Mouse (Mus musculus): Measurements from ENCODE around the gene Ap3b1. TPM values are rescaled to one million over a fixed set of nuclear protein-coding genes. Genes with fewer than 3 reads are reported as not detected.

The Ap3b1 gene
- total and polyA plus RNA-seq, 3 experiments: 16.6 to 27.5 (median 23.4) TPM

- Histone ChIP-seq H3K79me2 (replicated peaks; ENCODE audit: control insufficient read depth, insufficient read depth, low read length) (no peaks in the 10 kb centered on the region), H3K36me3 (ENCODE audit: control insufficient read depth, insufficient read depth, low read length) (no peaks in the 10 kb centered on the region), H3K9ac (ENCODE audit: low read depth, low read length) (no peak overlapping the region), H3K27ac (no peak overlapping the region), H3K27me3 (ENCODE audit: control insufficient read depth, insufficient read depth, low read length) (no peaks in the 10 kb centered on the region), H3K4me1 (ENCODE audit: control insufficient read depth, insufficient read depth, low read length) (no peaks in the 10 kb centered on the region), H3K4me3 (no peak overlapping the region)
- WGBS: 97% methylated on average over 8 of the region's 8 CpGs
- no peak for DNase-seq
- intact Hi-C loops (cut with DNase I): no loop called here
- TF ChIP-seq POLR2A (IDR thresholded peaks at IDR 0.05; ENCODE audit: insufficient read depth, low read depth, low read length) (no peak), EP300 (IDR thresholded peaks at IDR 0.05; ENCODE audit: insufficient read depth, low read depth, low read length) (no peak)
Observed at GRCm38 (mm10) chr13:94533516-94533915, 174.8 kb downstream of the Ap3b1 start.

- intact Hi-C loops (cut with DNase I): no loop called here
- no peaks in the 10 kb centered on the region for H3K36me3 ChIP-seq (ENCODE audit: control insufficient read depth, insufficient read depth, low read length)
- no peak for DNase-seq
- H3K4me3 ChIP-seq: no peak overlapping the region
- no peak overlapping the region for H3K9ac ChIP-seq (ENCODE audit: low read depth, low read length)
- H3K79me2 ChIP-seq (replicated peaks; ENCODE audit: control insufficient read depth, insufficient read depth, low read length): no peaks in the 10 kb centered on the region
- TF ChIP-seq CTCF (IDR thresholded peaks at IDR 0.05) (no peak), POLR2A (IDR thresholded peaks at IDR 0.05; ENCODE audit: insufficient read depth, low read depth, low read length) (no peak), EP300 (IDR thresholded peaks at IDR 0.05; ENCODE audit: insufficient read depth, low read depth, low read length) (no peak)
- H3K27ac ChIP-seq: no peak overlapping the region
- H3K4me1 ChIP-seq (ENCODE audit: control insufficient read depth, insufficient read depth, low read length): no peaks in the 10 kb centered on the region
- 70% methylated on average over 4 of the region's 4 CpGs for WGBS
- H3K27me3 ChIP-seq (ENCODE audit: control insufficient read depth, insufficient read depth, low read length): no peaks in the 10 kb centered on the region
Observed at GRCm38 (mm10) chr13:94537336-94537735, 178.6 kb downstream of the Ap3b1 start.

GRCm38 (mm10) chr13:94539851-94540646 is 181.3 kb downstream of the Ap3b1 start:
- no peak for DNase-seq
- Histone ChIP-seq H3K79me2 (replicated peaks; ENCODE audit: control insufficient read depth, insufficient read depth, low read length) (no peaks in the 10 kb centered on the region), H3K4me3 (no peak overlapping the region), H3K36me3 (ENCODE audit: control insufficient read depth, insufficient read depth, low read length) (no peaks in the 10 kb centered on the region), H3K27me3 (ENCODE audit: control insufficient read depth, insufficient read depth, low read length) (no peaks in the 10 kb centered on the region), H3K4me1 (ENCODE audit: control insufficient read depth, insufficient read depth, low read length) (no peaks in the 10 kb centered on the region), H3K9ac (ENCODE audit: low read depth, low read length) (no peak overlapping the region), H3K27ac (no peak overlapping the region)
- no peak for TF ChIP-seq EP300 (IDR thresholded peaks at IDR 0.05; ENCODE audit: insufficient read depth, low read depth, low read length)
- no peak for TF ChIP-seq CTCF (IDR thresholded peaks at IDR 0.05)
- TF ChIP-seq POLR2A (IDR thresholded peaks at IDR 0.05; ENCODE audit: insufficient read depth, low read depth, low read length): no peak
- WGBS: 89% methylated on average over 10 of the region's 10 CpGs
- intact Hi-C loops (cut with DNase I): no loop called here

- Histone ChIP-seq H3K79me2 (replicated peaks; ENCODE audit: control insufficient read depth, insufficient read depth, low read length) (no peaks in the 10 kb centered on the region), H3K9ac (ENCODE audit: low read depth, low read length) (no peak overlapping the region), H3K27me3 (ENCODE audit: control insufficient read depth, insufficient read depth, low read length) (no peaks in the 10 kb centered on the region), H3K4me1 (ENCODE audit: control insufficient read depth, insufficient read depth, low read length) (no peaks in the 10 kb centered on the region), H3K36me3 (ENCODE audit: control insufficient read depth, insufficient read depth, low read length) (no peaks in the 10 kb centered on the region), H3K4me3 (no peak overlapping the region), H3K27ac (no peak overlapping the region)
- intact Hi-C loops (cut with DNase I): no loop called here
- DNase-seq: no peak
- 94% methylated on average over 7 of the region's 7 CpGs for WGBS
- no peak for TF ChIP-seq EP300 (IDR thresholded peaks at IDR 0.05; ENCODE audit: insufficient read depth, low read depth, low read length)
- no peak for TF ChIP-seq CTCF (IDR thresholded peaks at IDR 0.05)
- TF ChIP-seq POLR2A (IDR thresholded peaks at IDR 0.05; ENCODE audit: insufficient read depth, low read depth, low read length): no peak
Observed at GRCm38 (mm10) chr13:94542061-94542460, 183.3 kb downstream of the Ap3b1 start.

GRCm38 (mm10) chr13:94544211-94544610 is 185.5 kb downstream of the Ap3b1 start:
- Histone ChIP-seq H3K27me3 (ENCODE audit: control insufficient read depth, insufficient read depth, low read length) (no peaks in the 10 kb centered on the region), H3K4me1 (ENCODE audit: control insufficient read depth, insufficient read depth, low read length) (no peaks in the 10 kb centered on the region), H3K79me2 (replicated peaks; ENCODE audit: control insufficient read depth, insufficient read depth, low read length) (no peaks in the 10 kb centered on the region), H3K9ac (ENCODE audit: low read depth, low read length) (no peak overlapping the region), H3K36me3 (ENCODE audit: control insufficient read depth, insufficient read depth, low read length) (no peaks in the 10 kb centered on the region), H3K4me3 (no peak overlapping the region), H3K27ac (no peak overlapping the region)
- no peak for DNase-seq
- WGBS: 90% methylated on average over 12 of the region's 12 CpGs
- intact Hi-C loops (cut with DNase I): no loop called here
- no peak for TF ChIP-seq CTCF (IDR thresholded peaks at IDR 0.05)
- no peak for TF ChIP-seq EP300 (IDR thresholded peaks at IDR 0.05; ENCODE audit: insufficient read depth, low read depth, low read length)
- no peak for TF ChIP-seq POLR2A (IDR thresholded peaks at IDR 0.05; ENCODE audit: insufficient read depth, low read depth, low read length)

- Histone ChIP-seq H3K4me3 (no peak overlapping the region), H3K27me3 (ENCODE audit: control insufficient read depth, insufficient read depth, low read length) (no peaks in the 10 kb centered on the region), H3K9ac (ENCODE audit: low read depth, low read length) (no peak overlapping the region), H3K27ac (no peak overlapping the region), H3K36me3 (ENCODE audit: control insufficient read depth, insufficient read depth, low read length) (no peaks in the 10 kb centered on the region; the same call in 1 of the 2 replicates), H3K4me1 (ENCODE audit: control insufficient read depth, insufficient read depth, low read length) (no peaks in the 10 kb centered on the region), H3K79me2 (replicated peaks; ENCODE audit: control insufficient read depth, insufficient read depth, low read length) (no peaks in the 10 kb centered on the region)
- 88% methylated on average over 4 of the region's 4 CpGs for WGBS
- TF ChIP-seq EP300 (IDR thresholded peaks at IDR 0.05; ENCODE audit: insufficient read depth, low read depth, low read length) (no peak), POLR2A (IDR thresholded peaks at IDR 0.05; ENCODE audit: insufficient read depth, low read depth, low read length) (no peak), CTCF (IDR thresholded peaks at IDR 0.05) (no peak)
- DNase-seq: no peak
- intact Hi-C loops (cut with DNase I): no loop called here
Observed at GRCm38 (mm10) chr13:94545739-94546138, 187.0 kb downstream of the Ap3b1 start.

Data from heart, adult 2 months (tissue).